Mouse (Mus musculus) spleen, postnatal 4 days (tissue): Measurements from ENCODE around the gene Spef2.
"Not testable (repeated sequence)": the region's sequence is repeated elsewhere in the genome, so short reads cannot be mapped to it uniquely, and the experiment has no call there.

ENCODE experiments used
- DNase-seq, 2 experiments: peaks; one replicate each; pipeline ENCODE4 v3.0.0; 2022; ENCODE audit warnings: low spot score in 2 of 2

Spef2 gene

GRCm38 (mm10) chr15:9748359-9749102 is at the start of gene Spef2:
Gene Spef2, minus strand, starts transcription at chr15:9748868.
- DNase-seq: peak; percentile 55 to 74

DNA sequence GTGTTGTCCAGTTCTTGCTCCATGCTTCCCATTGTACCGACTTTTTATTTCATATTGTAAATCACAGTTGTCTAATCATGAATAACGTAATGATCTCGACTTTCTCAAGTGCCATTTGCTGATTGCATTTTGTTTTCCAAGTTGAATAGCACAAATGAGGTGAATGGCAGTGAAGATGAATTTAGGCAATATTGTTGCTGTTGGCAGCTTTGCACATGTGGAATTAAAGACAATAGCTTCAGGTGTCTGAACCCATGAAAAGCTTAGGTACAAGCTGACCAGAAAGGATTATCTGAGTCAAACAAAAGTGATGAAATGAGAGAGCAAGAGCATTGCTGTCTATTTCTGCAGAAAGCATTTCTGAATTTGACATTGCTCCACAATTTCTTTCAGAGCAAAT is 45.5 kb upstream of the Spef2 start:
- no peak for DNase-seq

- no peak for DNase-seq
Measured at GRCm38 (mm10) chr15:9788245-9789030, 39.8 kb upstream of the Spef2 start.

GRCm38 (mm10) chr15:9774222-9775142 is 25.8 kb upstream of the Spef2 start:
- DNase-seq: not testable (repeated sequence)

- DNase-seq: no peak
Measured at GRCm38 (mm10) chr15:9768184-9768918, 19.7 kb upstream of the Spef2 start.

DNA sequence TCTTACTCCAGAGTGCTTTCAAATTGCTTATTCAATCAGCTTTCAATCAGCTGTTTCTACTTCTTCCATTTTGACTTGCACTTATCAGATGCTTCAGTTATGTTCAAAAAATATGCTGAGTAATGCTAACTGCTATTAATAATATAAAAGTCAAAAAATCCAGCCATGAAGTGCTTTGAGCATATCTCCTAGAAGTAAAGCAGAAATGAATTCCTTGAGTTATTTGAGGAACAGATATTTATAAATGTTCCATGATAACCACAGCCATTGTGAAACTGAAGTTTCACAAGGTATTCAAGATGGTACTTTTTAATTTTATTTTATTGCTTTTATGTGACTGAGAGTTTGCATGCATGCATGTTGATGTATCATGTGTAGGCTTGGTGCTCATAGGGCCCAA is 18.4 kb upstream of the Spef2 start:
- no peak for DNase-seq

GRCm38 (mm10) chr15:9750966-9751365 is 2.3 kb upstream of the Spef2 start:
- no peak for DNase-seq

GRCm38 (mm10) chr15:9747410-9748104 is 1.1 kb downstream of the Spef2 start:
- no peak for DNase-seq

- DNase-seq: no peak
Measured at GRCm38 (mm10) chr15:9742172-9742571, 6.5 kb downstream of the Spef2 start.

- no peak for DNase-seq
Measured at GRCm38 (mm10) chr15:9714574-9715458, 33.9 kb downstream of the Spef2 start.

DNA sequence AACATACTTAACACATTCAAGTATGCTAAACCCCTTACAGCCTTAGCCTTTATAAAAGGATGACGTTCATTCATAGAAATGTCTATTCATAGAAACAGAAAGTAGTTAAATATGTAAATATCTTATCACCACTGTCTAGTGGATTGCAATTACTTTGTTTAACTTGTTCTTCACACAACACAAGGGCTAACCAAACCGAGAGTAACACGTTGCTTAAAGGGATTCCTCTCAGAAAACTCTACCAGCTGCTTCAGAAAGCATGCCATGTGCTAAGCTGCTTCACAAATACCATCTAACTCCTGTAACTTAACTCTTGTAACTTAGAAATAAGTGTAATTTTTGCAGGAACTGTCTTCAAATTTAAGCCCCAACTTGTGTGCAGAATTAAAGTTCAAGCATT is 35.0 kb downstream of the Spef2 start:
- DNase-seq: no peak

GRCm38 (mm10) chr15:9710330-9710729 is 38.3 kb downstream of the Spef2 start:
- DNase-seq: no peak

DNA sequence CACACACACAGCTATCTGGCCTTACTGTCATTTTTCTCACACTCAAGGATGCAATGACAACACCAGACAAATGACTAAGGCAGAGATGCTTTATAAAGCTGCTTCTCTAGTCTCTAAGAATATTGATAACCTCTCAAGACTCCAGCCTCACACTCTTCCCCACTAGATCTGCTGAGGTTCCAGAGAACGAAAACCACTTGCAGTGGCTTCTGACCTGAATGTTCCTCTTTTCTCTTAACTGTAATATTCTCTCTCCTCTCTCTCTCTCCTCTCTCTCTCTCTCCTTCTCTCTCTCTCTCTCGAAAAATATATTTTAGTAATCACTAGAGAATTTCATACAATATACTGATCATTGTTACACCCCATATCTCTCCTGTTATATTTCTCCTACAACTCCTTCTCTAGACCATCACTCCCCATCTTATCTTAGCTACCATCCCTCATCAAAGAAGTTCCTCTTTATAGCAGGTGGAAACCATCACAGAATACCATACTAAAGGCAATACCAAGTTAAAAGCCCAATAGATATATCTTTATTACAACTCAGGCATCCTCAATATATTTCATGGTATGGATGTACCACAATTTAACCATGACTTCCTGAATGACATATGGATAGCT is 42.7 kb downstream of the Spef2 start:
- DNase-seq: no peak

- DNase-seq: no peak
Measured at GRCm38 (mm10) chr15:9701845-9702244, 46.8 kb downstream of the Spef2 start.

- DNase-seq: no peak
Measured at GRCm38 (mm10) chr15:9691721-9692120, 56.9 kb downstream of the Spef2 start.

- DNase-seq: no peak
Measured at GRCm38 (mm10) chr15:9690845-9691244, 57.8 kb downstream of the Spef2 start.

- no peak for DNase-seq
Measured at GRCm38 (mm10) chr15:9690436-9690835, 58.2 kb downstream of the Spef2 start.

DNA sequence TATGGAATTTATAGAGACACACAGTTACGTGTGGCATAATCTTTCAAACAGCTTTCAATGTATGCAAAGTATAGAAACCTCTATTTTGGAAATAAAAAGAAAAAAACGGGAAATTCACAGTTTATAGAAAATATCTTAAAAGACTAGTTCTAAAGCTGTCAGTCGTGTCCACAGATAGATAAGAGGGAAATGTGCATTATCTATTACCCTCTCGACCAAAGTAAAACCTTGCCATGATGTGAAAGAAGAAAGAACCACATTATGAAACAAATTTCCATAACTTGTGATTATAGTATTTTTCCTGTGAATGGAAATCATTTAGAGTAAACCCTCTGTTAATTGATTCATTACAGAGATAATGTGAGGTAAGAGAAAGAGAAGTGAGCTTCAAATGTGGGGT is 65.2 kb downstream of the Spef2 start:
- no peak for DNase-seq

DNA sequence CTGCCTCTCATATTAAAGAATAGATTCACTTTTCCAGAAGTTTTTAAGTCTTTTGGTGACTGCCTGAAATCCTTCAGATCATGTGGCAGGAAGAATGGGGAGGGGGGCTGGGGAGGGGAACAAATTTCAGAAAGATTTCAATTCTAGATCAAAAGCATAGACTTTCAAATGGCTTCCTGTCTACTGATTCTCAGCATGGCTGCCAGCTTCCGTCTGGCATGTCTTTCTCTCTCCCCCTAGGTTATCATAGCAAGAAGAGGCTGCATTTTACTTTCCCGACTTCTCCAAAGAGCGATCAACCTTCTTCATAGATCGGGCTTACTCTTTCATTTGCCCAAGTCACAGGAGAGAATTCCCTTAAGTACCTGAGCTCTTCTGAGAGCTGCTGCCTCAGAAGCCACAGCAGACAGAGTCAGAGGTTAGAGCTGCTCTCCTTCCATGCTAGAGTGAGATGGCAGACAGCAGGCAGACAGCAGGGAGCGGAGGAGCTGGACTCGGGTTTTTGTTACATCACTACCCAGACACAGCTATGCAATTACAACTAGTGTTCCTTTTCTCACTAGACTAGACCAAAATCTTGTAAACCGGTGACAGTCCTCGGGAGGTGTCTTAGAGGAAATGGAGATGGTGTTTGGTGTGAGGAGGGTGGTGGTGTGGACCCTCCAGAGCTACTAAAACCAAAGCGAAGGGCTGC is 71.2 kb downstream of the Spef2 start:
- no peak for DNase-seq
